9 mouse cellular contexts compared by ENCODE assay signal in the genomic region with DNA sequence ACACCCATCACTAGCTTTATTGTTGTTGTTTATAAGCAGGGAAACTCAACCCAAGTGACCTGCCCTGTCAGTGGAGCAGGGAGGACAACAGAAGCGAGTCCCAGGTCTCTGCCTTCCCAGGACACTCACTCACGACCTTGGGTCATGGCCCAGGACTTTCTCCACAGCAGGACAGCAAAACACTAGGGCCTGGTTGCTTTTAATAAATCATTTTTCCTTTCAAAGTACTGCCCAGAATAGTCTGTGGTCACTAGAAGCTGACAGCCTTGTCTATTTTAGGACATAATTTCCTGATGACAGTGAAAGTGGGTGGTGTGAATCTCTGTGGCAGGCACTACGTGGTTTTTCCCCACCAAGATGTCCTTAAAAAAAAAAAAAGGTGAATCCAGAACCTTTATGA. TPM values are rescaled to one million over a fixed set of nuclear protein-coding genes. Genes with fewer than 3 reads are reported as not detected.
A peak's percentile ranks its signal among the peaks of the same experiment; 100 is the strongest.
DNase-seq lines count a peak whose midpoint lies in the region; ATAC-seq lines count a peak whose summit lies in the region.
"Had no signal": no experiment of that assay in that cellular context is flagged by ENCODE, and none has a peak within 500 bp of the region (broad histone marks: within the 10 kb centered on the region; RNA-seq: fewer than 3 reads in every experiment).

No protein-coding gene starts in this region.

- no peak overlapping the region for H3K4me3 ChIP-seq in embryonic facial prominence, embryonic 15.5 days (replicated peaks)
- H3K4me3 ChIP-seq: liver, embryonic 13.5 days had no signal

- ATAC-seq in cerebellum, adult (ENCODE audit: insufficient number of reproducible peaks, low FRiP score, low TSS enrichment): no peak
- no peak for ATAC-seq in embryonic facial prominence, embryonic 15.5 days (ENCODE audit: insufficient number of reproducible peaks, low FRiP score, low TSS enrichment, low read depth)

- no peaks in the 10 kb centered on the region for H3K9me3 ChIP-seq in embryonic facial prominence, embryonic 15.5 days (replicated peaks)
- H3K9me3 ChIP-seq: liver, embryonic 13.5 days had no signal

- no peaks in the 10 kb centered on the region for H3K36me3 ChIP-seq in embryonic facial prominence, embryonic 15.5 days
- H3K36me3 ChIP-seq: liver, embryonic 13.5 days had no signal

- H3K27me3 ChIP-seq in embryonic facial prominence, embryonic 15.5 days: no peaks in the 10 kb centered on the region
- H3K27me3 ChIP-seq: liver, embryonic 13.5 days had no signal

- H3K27ac ChIP-seq in embryonic facial prominence, embryonic 15.5 days (replicated peaks): no peak overlapping the region
- H3K27ac ChIP-seq: liver, embryonic 13.5 days had no signal

- H3K4me1 ChIP-seq in embryonic facial prominence, embryonic 15.5 days: peaks cover 12% of the 10 kb centered on the region

- peak overlapping the region; percentile 49; the same call in 1 of the 2 replicates for H3K4me2 ChIP-seq in embryonic facial prominence, embryonic 15.5 days (replicated peaks)

- peak; percentile 29 to 37 for DNase-seq in cerebellum, postnatal 25 days
- DNase-seq in 3T3-L1 (ENCODE audit: low read depth, low spot score): peak; percentile 20
- peak; percentile 51 for DNase-seq in kidney, postnatal 14 days
- DNase-seq in lung, postnatal 25 days (ENCODE audit: low spot score): no peak
- DNase-seq in layer of hippocampus, postnatal 10 days (ENCODE audit: low spot score in 2 of 2): no peak
- DNase-seq in left cerebral cortex, adult 11 months (ENCODE audit: low spot score): no peak

- H3K9ac ChIP-seq in embryonic facial prominence, embryonic 15.5 days: no peak overlapping the region
- H3K9ac ChIP-seq: liver, embryonic 13.5 days had no signal

- WGBS in embryonic facial prominence, embryonic 15.5 days: 64% methylated on average over 3 of the region's 3 CpGs

RNA-seq across cellular contexts. Expression of gene Ttc7b, which starts 7.6 kb away (rescaled TPM):
- polyA plus RNA-seq in embryonic facial prominence, embryonic 15.5 days (2015; fragmentation: Nextera tagmentation; extraction: Ambion mirVana): 5.0 and 5.6 TPM in 2 replicates
- total RNA-seq in layer of hippocampus, postnatal 10 days (2021): 100 to 1,000 TPM; 110 to 121 TPM

Comparison
In these comparisons a context has a peak if more than half of its experiments do, and no peak if none do; other contexts are left out.
1. DNase-seq: peak in cerebellum, postnatal 25 days (2 of 2), 3T3-L1 (single experiment) and kidney, postnatal 14 days (single experiment); none in lung, postnatal 25 days (single experiment), layer of hippocampus, postnatal 10 days (0 of 2) and left cerebral cortex, adult 11 months (single experiment).